Mouse (Mus musculus) midbrain, embryonic 16.5 days (tissue): ENCODE data around the gene Rpusd1. TPM values are rescaled to one million over a fixed set of nuclear protein-coding genes. Genes with fewer than 3 reads are reported as not detected.
A peak's percentile ranks its signal among the peaks of the same experiment; 100 is the strongest.

Source experiments
- ATAC-seq: fragments of 200-750 bp; cut with Nextera tagmentation; 2 replicates; pipeline ENCODE4 v1.8.0; 2017; ENCODE audit warnings: moderate TSS enrichment
- H3K27ac ChIP-seq: fragments of 300-500 bp; sonication (generic); 2 replicates; pipeline ENCODE4 v1.5.1; 2014; ENCODE audit warnings: mild to moderate bottlenecking, low read length, mixed read lengths
- H3K27me3 ChIP-seq: fragments of 300-500 bp; sonication (generic); 2 replicates; pipeline ENCODE4 v1.6.1; 2014; ENCODE audit warnings: low read depth, low read length, mixed read lengths; ENCODE audit not compliant: control insufficient read depth, insufficient read depth
- H3K36me3 ChIP-seq: fragments of 300-500 bp; sonication (generic); 2 replicates; pipeline ENCODE4 v1.6.1; 2014; ENCODE audit warnings: mild to moderate bottlenecking, low read length, moderate library complexity, mixed read lengths; ENCODE audit not compliant: control insufficient read depth, insufficient read depth
- H3K4me1 ChIP-seq: fragments of 300-500 bp; sonication (generic); 2 replicates; pipeline ENCODE4 v1.6.1; 2014; ENCODE audit warnings: mild to moderate bottlenecking, low read length, mixed read lengths; ENCODE audit not compliant: control insufficient read depth, insufficient read depth
- H3K4me2 ChIP-seq: fragments of 300-500 bp; sonication (generic); 2 replicates; pipeline ENCODE4 v1.6.1; 2014; ENCODE audit warnings: mild to moderate bottlenecking, low read length, mixed read lengths
- H3K4me3 ChIP-seq: fragments of 300-500 bp; sonication (generic); 2 replicates; pipeline ENCODE4 v1.5.1; 2014; ENCODE audit warnings: low read depth, mild to moderate bottlenecking, low read length, moderate library complexity, mixed read lengths
- H3K9ac ChIP-seq: fragments of 300-500 bp; sonication (generic); 2 replicates; pipeline ENCODE4 v1.6.1; 2014; ENCODE audit warnings: low read depth, low read length, mixed read lengths
- H3K9me3 ChIP-seq: fragments of 300-500 bp; sonication (generic); replicated peaks from 2 replicates; pipeline ENCODE4 v1.6.1; 2014; ENCODE audit warnings: mild to moderate bottlenecking, low read length, mixed read lengths; ENCODE audit not compliant: control insufficient read depth, poor library complexity, severe bottlenecking
- WGBS: fragments of 180-500 bp; shearing (Covaris S2); extraction: QIAGEN DNeasy Blood & Tissue Kit; methylation state at CpG from one replicate; pipeline ENCODE4 v1.1.7; 2014; 5-methylcytosine and 5-hydroxymethylcytosine counted together
- polyA plus RNA-seq: library from polyadenylated mRNA; unstranded; fragments of >200 nt; fragmentation: Nextera tagmentation; extraction: Ambion mirVana; gene quantifications from 2 replicates; pipeline ENCODE4 v1.2.1, GENCODE M21; 2015

Gene Rpusd1
- 26.6 and 26.8 TPM in 2 replicates for polyA plus RNA-seq

DNA sequence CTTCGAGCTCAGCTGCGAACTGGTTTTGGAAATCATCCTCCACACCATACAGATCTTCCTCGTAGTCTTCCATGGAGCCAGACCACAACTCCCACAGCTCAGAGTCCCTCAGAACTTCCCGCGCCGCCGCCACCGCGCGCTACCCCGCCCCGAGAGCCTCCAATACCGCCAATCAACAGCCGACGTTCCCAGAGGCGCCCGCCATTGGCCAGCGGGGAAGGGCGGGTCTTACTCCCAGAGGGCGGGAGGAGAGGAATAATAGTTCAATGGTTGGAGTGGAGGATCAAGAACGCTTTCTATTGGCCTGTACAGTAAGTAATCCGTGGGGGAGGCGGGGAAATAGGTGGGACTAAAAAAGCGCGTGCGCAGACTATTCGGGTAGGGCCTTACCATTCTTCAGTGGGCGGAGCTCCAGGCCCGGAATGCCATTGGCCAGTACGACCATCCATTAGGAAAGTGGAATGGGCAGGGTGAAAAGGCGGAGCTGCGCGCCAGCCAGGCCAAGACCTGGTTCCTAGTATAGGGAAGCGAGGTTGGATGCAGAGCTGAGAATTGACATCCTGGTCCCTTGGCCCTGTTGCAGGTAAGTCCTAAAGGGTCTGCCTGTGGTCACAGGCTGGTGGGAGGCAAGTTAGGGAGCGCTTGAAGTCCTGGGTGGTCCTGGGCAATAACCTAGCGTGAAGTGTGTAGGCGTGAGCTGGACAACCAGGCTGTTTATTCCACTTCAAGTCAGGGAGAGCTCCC is at the start of gene Rpusd1, which contains the start of gene Chtf18:
Gene Rpusd1, plus strand, starts transcription at position 406 of the 744 bp plus-strand sequence.
Gene Chtf18, minus strand, starts transcription at position 155 of the 744 bp plus-strand sequence.
- Histone ChIP-seq H3K9me3 (no peaks in the 10 kb centered on the region), H3K27ac (no peak within 1 kb of the TSS), H3K4me3 (peak within 1 kb of the TSS; percentile 54), H3K27me3 (no peaks in the 10 kb centered on the region), H3K4me2 (peak within 1 kb of the TSS; percentile 96), H3K36me3 (peaks cover 2% of the 10 kb centered on the region; the same call in 1 of the 2 replicates), H3K4me1 (peaks cover 15% of the 10 kb centered on the region), H3K9ac (peak within 1 kb of the TSS; percentile 78)
- WGBS = under 1% methylated on average over 37 of the region's 37 CpGs
- peak; percentile 99 for ATAC-seq

DNA sequence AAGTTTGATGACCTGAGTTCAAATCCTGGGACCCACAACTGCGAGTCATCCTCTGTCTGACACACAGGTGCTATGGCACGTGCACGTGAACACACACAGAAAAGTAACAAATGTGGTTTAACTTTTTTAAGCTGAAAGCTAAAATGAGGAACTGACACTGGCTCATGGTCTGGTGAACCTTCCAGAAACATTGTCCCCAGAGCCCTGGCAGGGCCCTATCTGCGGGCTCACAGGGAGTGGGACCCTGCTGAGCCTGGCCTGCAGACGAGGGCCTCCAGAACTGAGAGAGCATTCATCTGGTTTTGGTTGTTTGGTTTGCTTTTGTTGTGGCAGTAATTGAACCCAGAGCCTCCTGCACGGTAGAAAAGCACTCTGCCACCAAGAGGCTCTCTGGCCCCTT is 49.5 kb upstream of the Rpusd1 start:
- no peak overlapping the region for H3K4me3 ChIP-seq
- no peak overlapping the region for H3K4me2 ChIP-seq
- H3K9ac ChIP-seq = no peak overlapping the region
- H3K36me3 ChIP-seq = no peaks in the 10 kb centered on the region
- no peak overlapping the region for H3K27ac ChIP-seq
- 55% methylated on average over 6 of the region's 6 CpGs for WGBS
- no peak for ATAC-seq
- no peaks in the 10 kb centered on the region for H3K27me3 ChIP-seq
- no peaks in the 10 kb centered on the region for H3K9me3 ChIP-seq
- H3K4me1 ChIP-seq = peaks cover 4% of the 10 kb centered on the region; the same call in 1 of the 2 replicates

DNA sequence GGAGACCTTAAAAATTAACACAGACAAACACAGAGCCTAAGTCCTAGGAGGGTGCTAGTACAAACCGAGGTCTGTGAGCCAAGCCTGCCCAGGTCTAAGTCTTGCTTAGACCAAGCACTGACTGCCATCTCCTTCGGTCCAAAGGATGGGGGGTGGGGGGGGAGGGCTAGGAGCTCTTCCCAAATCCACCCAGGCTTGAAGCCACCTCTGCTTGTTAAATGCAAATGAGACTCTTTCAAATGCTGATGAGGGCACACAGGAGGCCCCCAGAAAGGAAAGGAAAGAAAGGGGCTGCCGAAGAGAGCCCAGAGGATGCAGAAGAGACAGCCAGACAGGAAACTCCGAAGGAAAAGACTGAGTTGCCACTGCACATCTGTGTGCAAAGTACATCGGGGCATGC is 47.7 kb upstream of the Rpusd1 start:
- Histone ChIP-seq H3K4me1 (peaks cover 4% of the 10 kb centered on the region; the same call in 1 of the 2 replicates), H3K36me3 (no peaks in the 10 kb centered on the region), H3K4me2 (no peak overlapping the region), H3K9me3 (no peaks in the 10 kb centered on the region), H3K27ac (no peak overlapping the region), H3K9ac (no peak overlapping the region), H3K4me3 (no peak overlapping the region), H3K27me3 (no peaks in the 10 kb centered on the region)
- 1% methylated on average over 5 of the region's 5 CpGs for WGBS
- no peak for ATAC-seq

DNA sequence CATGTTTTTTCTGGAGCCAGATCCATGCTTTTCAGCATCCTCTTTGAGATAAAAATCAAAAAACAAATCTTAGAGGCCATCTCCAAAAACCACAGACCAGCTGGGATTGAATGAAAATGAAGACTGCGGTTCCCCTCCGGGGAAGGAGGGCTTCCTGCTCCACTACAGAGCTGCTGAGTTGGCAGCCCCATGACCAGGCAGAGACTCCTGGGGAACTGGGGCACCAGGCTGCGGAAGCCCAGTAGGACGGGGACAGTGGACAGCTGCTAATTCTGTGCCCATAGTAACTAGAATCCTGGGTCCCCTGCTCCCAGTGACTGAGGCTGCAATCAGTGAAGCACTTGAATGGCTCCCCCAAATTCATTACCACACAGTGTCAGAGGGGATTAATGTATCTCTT is 45.8 kb upstream of the Rpusd1 start:
- 67% methylated on average over 4 of the region's 4 CpGs for WGBS

DNA sequence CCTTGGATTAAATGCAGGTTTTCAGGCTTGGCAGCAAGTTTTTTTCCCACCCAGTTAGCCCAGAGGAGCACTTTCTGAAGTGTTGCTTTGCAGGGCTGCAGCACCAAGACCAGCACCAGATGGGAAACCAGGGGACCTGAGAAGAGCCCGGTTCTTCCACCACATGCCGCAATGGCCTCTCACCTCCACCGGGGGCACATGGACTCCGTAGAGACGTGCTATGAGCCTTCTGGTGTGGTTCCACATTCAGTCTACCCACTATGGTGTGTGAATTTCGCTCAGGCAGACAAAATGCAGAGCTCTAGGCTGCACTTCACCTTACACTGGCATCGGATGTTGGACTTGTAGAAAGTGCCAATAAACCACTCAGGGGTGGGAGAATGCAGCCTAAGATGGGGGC is 41.1 kb upstream of the Rpusd1 start:
- WGBS = 46% methylated on average over 7 of the region's 7 CpGs

More for the DNA sequence above, 45.8 kb upstream of the Rpusd1 start:
- Histone ChIP-seq H3K36me3 (no peaks in the 10 kb centered on the region), H3K9me3 (no peaks in the 10 kb centered on the region), H3K27me3 (no peaks in the 10 kb centered on the region), H3K4me2 (no peak overlapping the region), H3K9ac (no peak overlapping the region), H3K4me1 (peaks cover 4% of the 10 kb centered on the region; the same call in 1 of the 2 replicates), H3K27ac (no peak overlapping the region), H3K4me3 (no peak overlapping the region)
- ATAC-seq = no peak

GRCm38 (mm10) chr17:25688922-25689321 is 38.5 kb upstream of the Rpusd1 start:
- Histone ChIP-seq H3K9ac (no peak overlapping the region), H3K27me3 (no peaks in the 10 kb centered on the region), H3K27ac (no peak overlapping the region), H3K36me3 (no peaks in the 10 kb centered on the region), H3K4me1 (no peaks in the 10 kb centered on the region), H3K9me3 (no peaks in the 10 kb centered on the region), H3K4me2 (no peak overlapping the region), H3K4me3 (no peak overlapping the region)
- WGBS = 67% methylated on average over 4 of the region's 4 CpGs
- ATAC-seq = no peak

More for the DNA sequence above, 41.1 kb upstream of the Rpusd1 start:
- no peak for ATAC-seq
- H3K4me2 ChIP-seq = no peak overlapping the region
- H3K27ac ChIP-seq = no peak overlapping the region
- no peaks in the 10 kb centered on the region for H3K36me3 ChIP-seq
- H3K4me3 ChIP-seq = no peak overlapping the region
- no peaks in the 10 kb centered on the region for H3K4me1 ChIP-seq
- H3K27me3 ChIP-seq = no peaks in the 10 kb centered on the region
- H3K9me3 ChIP-seq = no peaks in the 10 kb centered on the region
- H3K9ac ChIP-seq = no peak overlapping the region

DNA sequence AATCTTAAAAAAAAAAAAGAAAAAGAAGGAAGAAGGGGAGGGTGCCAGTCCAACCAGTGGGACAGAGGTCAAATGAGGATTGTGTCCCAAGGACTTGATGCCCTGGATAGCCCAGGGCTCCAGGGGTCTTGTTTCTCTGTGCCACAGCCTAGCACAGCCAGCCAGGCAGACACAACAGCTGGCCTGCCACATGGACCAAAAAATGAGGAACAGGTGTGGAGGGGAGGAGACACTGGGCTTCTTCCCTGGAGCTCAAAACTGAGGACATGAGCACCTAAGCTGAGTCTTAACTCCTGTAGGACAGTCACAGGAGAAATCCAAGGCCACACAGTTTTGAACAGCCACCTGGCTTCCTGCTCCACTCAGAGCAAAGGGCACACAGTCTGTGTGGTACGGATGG is 31.2 kb upstream of the Rpusd1 start:
- no peak overlapping the region for H3K4me2 ChIP-seq
- ATAC-seq = no peak
- WGBS = 33% methylated on average over 1 of the region's 1 CpGs

GRCm38 (mm10) chr17:25698446-25698845 is 29.0 kb upstream of the Rpusd1 start:
- no peak for ATAC-seq
- 12% methylated on average over 7 of the region's 7 CpGs for WGBS
- no peak overlapping the region for H3K4me2 ChIP-seq
- H3K4me3 ChIP-seq = no peak overlapping the region
- 0 out of 2 replicates have a peak, but pooled peaks cover 2% of the 10 kb centered on the region for H3K27me3 ChIP-seq
- no peak overlapping the region for H3K27ac ChIP-seq
- no peak overlapping the region for H3K9ac ChIP-seq
- no peaks in the 10 kb centered on the region for H3K4me1 ChIP-seq
- H3K36me3 ChIP-seq = no peaks in the 10 kb centered on the region
- no peaks in the 10 kb centered on the region for H3K9me3 ChIP-seq

More for the DNA sequence above, 31.2 kb upstream of the Rpusd1 start:
- Histone ChIP-seq H3K4me3 (no peak overlapping the region), H3K27me3 (0 out of 2 replicates have a peak, but pooled peaks cover 2% of the 10 kb centered on the region), H3K9me3 (no peaks in the 10 kb centered on the region), H3K36me3 (no peaks in the 10 kb centered on the region), H3K27ac (no peak overlapping the region), H3K4me1 (no peaks in the 10 kb centered on the region), H3K9ac (no peak overlapping the region)

GRCm38 (mm10) chr17:25700863-25701496 is 26.5 kb upstream of the Rpusd1 start:
- 60% methylated on average over 9 of the region's 9 CpGs for WGBS
- Histone ChIP-seq H3K27ac (no peak overlapping the region), H3K9me3 (no peaks in the 10 kb centered on the region), H3K27me3 (0 out of 2 replicates have a peak, but pooled peaks cover 2% of the 10 kb centered on the region), H3K4me2 (no peak overlapping the region), H3K36me3 (no peaks in the 10 kb centered on the region), H3K4me1 (no peaks in the 10 kb centered on the region), H3K4me3 (no peak overlapping the region), H3K9ac (no peak overlapping the region)
- no peak for ATAC-seq
